Mouse (Mus musculus) midbrain, embryonic 15.5 days (tissue): ENCODE results near the gene Gm49361. TPM values are rescaled to one million over a fixed set of nuclear protein-coding genes. Genes with fewer than 3 reads are reported as not detected.
"Not testable (repeated sequence)": the region's sequence is repeated elsewhere in the genome, so short reads cannot be mapped to it uniquely, and the experiment has no call there.

Source experiments
- ATAC-seq: fragments of 200-750 bp; cut with Nextera tagmentation; replicated peaks from 2 replicates; pipeline ENCODE4 v1.8.0; 2017; ENCODE audit warnings: moderate TSS enrichment
- H3K27ac ChIP-seq: fragments of 300-500 bp; sonication (generic); 2 replicates; pipeline ENCODE4 v1.5.1; 2015; ENCODE audit warnings: mild to moderate bottlenecking, inconsistent platforms
- H3K27me3 ChIP-seq: fragments of 300-500 bp; sonication (generic); replicated peaks from 2 replicates; pipeline ENCODE4 v1.6.1; 2015; ENCODE audit warnings: inconsistent platforms
- H3K36me3 ChIP-seq: fragments of 300-500 bp; sonication (generic); replicated peaks from 2 replicates; pipeline ENCODE4 v1.6.1; 2015; ENCODE audit warnings: inconsistent platforms
- H3K4me1 ChIP-seq: fragments of 300-500 bp; sonication (generic); 2 replicates; pipeline ENCODE4 v1.6.1; 2015; ENCODE audit warnings: inconsistent platforms
- H3K4me2 ChIP-seq: fragments of 300-500 bp; sonication (generic); 2 replicates; pipeline ENCODE4 v1.6.1; 2015; ENCODE audit warnings: inconsistent platforms, mild to moderate bottlenecking, moderate library complexity
- H3K4me3 ChIP-seq: fragments of 300-500 bp; sonication (generic); 2 replicates; pipeline ENCODE4 v1.5.1; 2015; ENCODE audit warnings: mild to moderate bottlenecking, inconsistent platforms
- H3K9ac ChIP-seq: fragments of 300-500 bp; sonication (generic); 2 replicates; pipeline ENCODE4 v1.6.1; 2015; ENCODE audit warnings: mild to moderate bottlenecking, inconsistent platforms
- H3K9me3 ChIP-seq: fragments of 300-500 bp; sonication (generic); 2 replicates; pipeline ENCODE4 v1.6.1; 2016; ENCODE audit warnings: inconsistent platforms
- WGBS: fragments of 180-500 bp; shearing (Covaris S2); methylation state at CpG from one replicate; pipeline ENCODE4 v1.1.7; 2015; ENCODE audit warnings: mixed read lengths; 5-methylcytosine and 5-hydroxymethylcytosine counted together
- polyA plus RNA-seq: library from polyadenylated mRNA; unstranded; fragments of >200 nt; fragmentation: Nextera tagmentation; extraction: Ambion mirVana; gene quantifications from 2 replicates; pipeline ENCODE4 v1.2.1, GENCODE M21; 2015

Gm49361 gene
- polyA plus RNA-seq, 1 experiment from 2014 or later, result not detected

DNA sequence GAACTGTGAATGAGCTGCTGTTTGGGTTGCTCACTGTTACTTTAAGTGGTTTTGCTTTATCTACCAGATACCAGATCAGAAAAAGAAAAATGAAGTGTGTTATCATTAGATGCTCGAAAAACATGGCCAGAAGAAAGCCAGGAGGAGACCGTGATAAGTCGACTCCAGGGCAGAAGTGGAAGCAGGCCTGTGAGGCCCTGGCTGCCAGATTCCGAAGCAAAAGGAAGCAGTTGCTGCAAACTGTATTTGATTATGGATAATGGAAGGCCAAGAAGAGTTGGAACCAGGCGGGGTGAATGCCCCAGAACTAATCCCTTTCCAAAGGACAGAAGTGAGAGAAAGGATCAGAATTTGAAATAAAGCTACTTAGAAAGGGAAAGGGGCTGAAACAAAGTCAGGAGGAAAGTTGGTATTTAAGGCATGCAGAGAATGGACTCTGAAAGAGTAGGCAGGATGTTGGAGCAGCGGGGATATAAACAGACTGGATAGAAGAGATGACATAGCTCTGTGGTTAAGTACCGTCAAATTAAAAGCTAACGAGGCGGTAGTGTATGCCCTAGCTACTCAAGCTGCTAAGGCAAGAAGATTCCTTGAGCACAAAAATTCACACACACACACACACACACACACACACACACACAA lies 7.6 kb upstream of the Gm49361 start:
- WGBS, result 12% methylated on average over 9 of the region's 9 CpGs
- Histone ChIP-seq H3K27ac (no peak overlapping the region), H3K4me2 (no peak overlapping the region), H3K4me3 (no peak overlapping the region), H3K9ac (no peak overlapping the region), H3K4me1 (0 out of 2 replicates have a peak, but pooled peaks cover 4% of the 10 kb centered on the region), H3K27me3 (0 out of 2 replicates have a peak, but pooled peaks cover 4% of the 10 kb centered on the region), H3K36me3 (no peaks in the 10 kb centered on the region), H3K9me3 (no peaks in the 10 kb centered on the region)
- ATAC-seq, result no peak

DNA sequence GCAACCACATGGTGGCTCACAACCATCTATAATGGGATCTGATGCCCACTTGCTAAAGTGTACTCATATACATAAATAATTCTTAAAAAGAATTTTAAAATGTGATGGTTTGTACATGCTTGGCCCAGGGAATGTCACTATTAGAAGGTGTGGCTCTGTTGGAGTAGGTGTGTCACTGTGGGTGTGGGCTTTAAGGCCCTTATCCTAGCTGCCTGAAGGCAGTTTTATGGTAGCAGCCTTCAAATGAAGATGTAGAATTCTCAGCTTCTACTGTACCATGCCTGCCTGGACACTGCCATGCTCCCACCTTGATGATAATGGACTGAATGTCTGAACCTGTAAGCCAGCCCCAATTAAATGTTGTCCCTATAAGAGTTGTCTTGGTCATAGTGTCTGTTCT lies 5.1 kb upstream of the Gm49361 start:
- not testable (repeated sequence) for H3K36me3 ChIP-seq, H3K9ac ChIP-seq, H3K4me3 ChIP-seq, H3K9me3 ChIP-seq, ATAC-seq, H3K4me2 ChIP-seq, H3K4me1 ChIP-seq, H3K27ac ChIP-seq
- peaks cover 10% of the 10 kb centered on the region; the same call in 1 of the 2 replicates for H3K27me3 ChIP-seq

DNA sequence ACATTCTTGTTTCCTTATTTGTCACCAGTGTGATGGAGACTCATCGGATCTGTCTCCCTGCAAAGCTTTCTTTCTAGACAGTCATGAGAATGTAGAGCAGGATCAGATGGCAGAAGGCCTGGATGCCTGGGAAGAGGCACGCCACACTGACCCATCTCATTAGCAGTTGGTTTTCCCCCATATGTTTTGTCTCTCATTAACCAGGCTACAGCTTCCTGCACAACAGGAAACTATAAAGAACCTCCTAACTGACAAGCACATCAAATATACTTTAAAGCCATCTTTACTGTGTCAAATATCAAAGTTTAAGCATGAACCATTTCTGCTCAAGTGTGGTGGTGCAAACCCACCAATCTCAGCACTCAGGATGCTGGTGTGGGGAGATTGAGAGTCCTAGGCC lies 3.6 kb upstream of the Gm49361 start:
- Histone ChIP-seq H3K9me3 (no peaks in the 10 kb centered on the region), H3K4me2 (no peak overlapping the region), H3K4me3 (no peak overlapping the region), H3K27ac (no peak overlapping the region), H3K9ac (no peak overlapping the region), H3K27me3 (peaks cover 10% of the 10 kb centered on the region; the same call in 1 of the 2 replicates), H3K4me1 (peaks cover 18% of the 10 kb centered on the region), H3K36me3 (no peaks in the 10 kb centered on the region)
- 77% methylated on average over 2 of the region's 2 CpGs for WGBS
- no peak for ATAC-seq

DNA sequence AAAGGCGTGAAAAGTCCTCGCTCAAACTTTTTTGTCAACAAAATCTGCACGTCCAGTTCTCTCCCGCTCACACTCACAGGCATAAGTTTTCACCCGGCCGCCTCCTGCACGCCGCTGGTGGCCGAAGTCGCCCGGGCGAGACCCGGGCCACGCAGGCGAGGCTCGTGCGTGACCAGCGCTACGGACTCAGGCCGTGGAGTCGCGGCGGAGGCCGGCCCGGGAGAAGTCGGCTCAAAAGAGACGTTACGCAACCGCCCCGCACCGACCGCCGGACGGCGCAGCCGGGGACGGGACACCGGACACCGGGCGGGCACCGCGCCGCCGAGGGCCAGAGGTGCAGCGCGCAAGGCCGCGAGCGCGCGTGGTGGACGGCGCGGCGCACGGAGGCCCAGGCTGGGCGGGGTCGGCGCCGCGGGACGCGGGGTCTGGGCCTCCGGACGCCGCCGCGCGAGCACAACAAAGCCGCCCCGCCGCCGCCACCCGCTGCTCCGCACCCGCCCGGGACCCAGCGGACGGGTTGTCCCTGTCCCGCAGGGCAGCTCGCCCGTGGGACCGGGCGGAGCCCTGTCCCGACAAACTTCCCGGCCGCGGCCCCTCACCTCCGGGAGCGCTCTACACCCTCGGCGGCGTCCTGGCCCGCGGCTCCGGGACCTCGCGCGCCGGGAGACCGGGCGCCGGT lies 473 bp downstream of the Gm49361 start:
- WGBS, result under 1% methylated on average over 102 of the region's 103 CpGs
- Histone ChIP-seq H3K4me3 (peak overlapping the region; percentile 90), H3K4me1 (peaks cover 21% of the 10 kb centered on the region), H3K4me2 (peak overlapping the region; percentile 97), H3K27me3 (peaks cover 10% of the 10 kb centered on the region; the same call in 1 of the 2 replicates), H3K36me3 (no peaks in the 10 kb centered on the region), H3K27ac (peak overlapping the region; percentile 74), H3K9ac (peak overlapping the region; percentile 73), H3K9me3 (no peaks in the 10 kb centered on the region)
- ATAC-seq, result peak; percentile 75

DNA sequence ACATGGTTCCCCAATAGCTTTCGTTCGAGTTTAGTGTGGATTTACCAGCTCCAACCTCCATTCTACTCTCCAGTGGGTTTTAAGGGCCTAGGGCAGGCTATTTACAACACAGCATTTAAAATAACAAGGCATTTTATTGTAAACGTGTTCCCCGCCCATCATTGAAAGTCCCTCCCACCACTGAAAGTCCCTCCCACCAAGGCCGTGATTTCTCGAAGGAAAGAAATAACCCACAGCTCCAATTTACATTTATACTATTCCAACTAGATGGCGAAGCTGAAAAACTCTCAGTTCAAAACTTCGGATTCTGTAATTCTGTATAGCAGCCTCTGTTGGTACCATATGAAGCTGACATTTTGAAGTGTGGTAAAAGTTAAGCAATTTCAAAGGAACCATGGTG lies 1.4 kb downstream of the Gm49361 start:
- no peak overlapping the region for H3K27ac ChIP-seq
- H3K9ac ChIP-seq, result no peak overlapping the region
- 1% methylated on average over 8 of the region's 8 CpGs for WGBS

DNA sequence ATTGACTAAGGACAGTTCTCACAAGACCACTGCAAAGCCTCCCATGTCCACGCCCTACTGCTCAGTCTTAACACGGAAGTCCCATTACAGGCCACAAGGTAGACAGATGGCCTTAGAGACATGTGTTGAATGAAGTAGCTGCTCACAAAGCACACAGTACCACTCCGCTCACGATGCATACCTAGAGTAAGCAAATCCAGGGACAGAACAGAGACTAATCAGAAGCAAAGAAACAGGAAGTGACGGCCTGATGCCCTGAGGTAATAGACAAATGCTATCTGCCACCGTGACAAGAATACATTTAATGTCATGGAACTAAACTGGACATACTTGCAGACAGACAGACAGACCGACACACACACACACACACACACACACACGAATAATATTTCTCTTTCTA lies 5.3 kb downstream of the Gm49361 start:
- 82% methylated on average over 8 of the region's 8 CpGs for WGBS
- no peak overlapping the region for H3K27ac ChIP-seq
- H3K4me2 ChIP-seq, result no peak overlapping the region
- H3K4me1 ChIP-seq, result peaks cover 19% of the 10 kb centered on the region
- no peaks in the 10 kb centered on the region for H3K9me3 ChIP-seq
- no peak overlapping the region for H3K9ac ChIP-seq
- no peaks in the 10 kb centered on the region for H3K36me3 ChIP-seq
- H3K27me3 ChIP-seq, result no peaks in the 10 kb centered on the region
- H3K4me3 ChIP-seq, result no peak overlapping the region
- ATAC-seq, result no peak

More for the DNA sequence above, 1.4 kb downstream of the Gm49361 start:
- peak overlapping the region; percentile 97 for H3K4me2 ChIP-seq
- peaks cover 10% of the 10 kb centered on the region; the same call in 1 of the 2 replicates for H3K27me3 ChIP-seq
- no peaks in the 10 kb centered on the region for H3K9me3 ChIP-seq
- no peak for ATAC-seq
- H3K36me3 ChIP-seq, result no peaks in the 10 kb centered on the region
- H3K4me3 ChIP-seq, result peak overlapping the region; percentile 90
- H3K4me1 ChIP-seq, result peaks cover 21% of the 10 kb centered on the region

DNA sequence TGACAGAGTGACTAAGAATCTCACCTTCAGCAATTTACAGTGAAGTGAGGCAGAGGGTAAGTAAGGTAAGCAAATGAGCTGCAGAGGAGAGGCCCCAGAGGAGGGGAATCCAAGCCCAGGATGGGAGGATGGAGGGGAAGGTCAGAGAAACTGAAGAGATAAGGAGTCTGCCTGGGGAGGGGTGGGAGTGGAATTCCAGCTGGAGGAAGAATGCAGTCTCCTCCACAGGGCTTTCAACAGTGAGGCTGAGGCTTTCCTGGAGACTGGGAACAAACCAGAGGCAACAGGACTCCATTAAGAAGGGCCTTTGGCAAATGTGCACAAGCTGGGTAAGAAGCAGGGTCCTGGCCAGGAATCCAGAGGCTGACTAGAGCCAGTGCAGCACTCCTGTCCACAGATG lies 8.8 kb downstream of the Gm49361 start:
- Histone ChIP-seq H3K9me3 (no peaks in the 10 kb centered on the region), H3K36me3 (no peaks in the 10 kb centered on the region), H3K4me3 (no peak overlapping the region), H3K27me3 (no peaks in the 10 kb centered on the region), H3K27ac (no peak overlapping the region), H3K4me1 (peaks cover 3% of the 10 kb centered on the region; the same call in 1 of the 2 replicates), H3K4me2 (no peak overlapping the region), H3K9ac (no peak overlapping the region)
- no peak for ATAC-seq

DNA sequence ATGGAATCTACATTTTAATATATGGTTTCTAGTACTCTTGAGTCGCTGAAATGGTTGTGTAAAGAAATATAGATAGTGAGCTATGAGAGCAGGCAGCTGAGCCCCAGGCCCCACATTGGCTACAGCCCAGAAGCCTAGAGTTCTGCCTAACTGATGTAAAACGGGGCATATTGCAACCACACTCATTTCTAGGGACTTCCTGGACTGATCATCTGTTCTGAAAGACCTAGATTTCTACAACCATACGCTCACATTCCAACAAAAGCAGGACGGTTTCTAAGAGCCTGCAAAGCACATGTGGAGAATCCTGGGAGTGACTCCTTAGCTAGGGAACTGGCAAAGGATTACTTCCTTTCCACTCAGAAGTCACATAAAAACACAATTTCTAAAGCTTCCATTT lies 9.8 kb downstream of the Gm49361 start:
- H3K4me1 ChIP-seq, result peaks cover 7% of the 10 kb centered on the region; the same call in 1 of the 2 replicates
- no peak for ATAC-seq
- WGBS, result 74% methylated on average over 4 of the region's 4 CpGs

DNA sequence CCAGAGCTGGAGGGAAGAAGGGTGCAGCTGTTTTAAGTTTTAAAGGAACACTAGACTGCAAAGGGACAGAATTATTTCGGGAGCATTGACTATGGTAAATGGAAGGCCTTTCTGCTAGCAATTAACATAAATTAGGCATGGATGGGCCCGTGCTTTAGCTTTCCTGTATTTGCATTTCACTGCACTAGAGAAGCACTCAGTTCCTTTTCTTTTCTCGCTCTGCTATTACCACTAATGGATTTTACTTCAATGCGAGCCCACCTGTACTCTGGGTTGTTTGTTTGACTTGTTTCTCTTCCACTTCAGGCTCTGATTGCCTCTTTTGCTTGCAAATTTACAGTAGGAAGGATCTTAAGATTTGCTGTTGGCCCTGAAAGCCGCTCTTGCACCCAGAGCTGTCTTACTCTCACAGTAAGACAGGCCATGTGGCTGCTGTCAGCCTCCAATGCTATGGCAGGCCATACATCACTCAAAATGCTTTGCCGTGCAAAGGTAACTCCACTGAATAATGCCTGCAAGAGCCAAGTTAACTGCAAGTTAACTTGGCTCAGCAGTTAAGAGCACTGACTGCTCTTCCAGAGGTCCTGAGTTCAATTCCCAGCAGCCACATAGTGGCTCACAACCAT lies 13.1 kb downstream of the Gm49361 start:
- no peak for ATAC-seq
- no peak overlapping the region for H3K4me2 ChIP-seq
- no peak overlapping the region for H3K4me3 ChIP-seq
- H3K4me1 ChIP-seq, result peaks cover 20% of the 10 kb centered on the region
- 42% methylated on average over 6 of the region's 6 CpGs for WGBS
- no peaks in the 10 kb centered on the region for H3K27me3 ChIP-seq
- no peaks in the 10 kb centered on the region for H3K9me3 ChIP-seq
- no peak overlapping the region for H3K27ac ChIP-seq
- no peak overlapping the region for H3K9ac ChIP-seq
- no peaks in the 10 kb centered on the region for H3K36me3 ChIP-seq

More for the DNA sequence above, 9.8 kb downstream of the Gm49361 start:
- Histone ChIP-seq H3K4me3 (no peak overlapping the region), H3K9ac (no peak overlapping the region), H3K27me3 (no peaks in the 10 kb centered on the region), H3K4me2 (no peak overlapping the region), H3K36me3 (no peaks in the 10 kb centered on the region), H3K27ac (no peak overlapping the region), H3K9me3 (no peaks in the 10 kb centered on the region)

DNA sequence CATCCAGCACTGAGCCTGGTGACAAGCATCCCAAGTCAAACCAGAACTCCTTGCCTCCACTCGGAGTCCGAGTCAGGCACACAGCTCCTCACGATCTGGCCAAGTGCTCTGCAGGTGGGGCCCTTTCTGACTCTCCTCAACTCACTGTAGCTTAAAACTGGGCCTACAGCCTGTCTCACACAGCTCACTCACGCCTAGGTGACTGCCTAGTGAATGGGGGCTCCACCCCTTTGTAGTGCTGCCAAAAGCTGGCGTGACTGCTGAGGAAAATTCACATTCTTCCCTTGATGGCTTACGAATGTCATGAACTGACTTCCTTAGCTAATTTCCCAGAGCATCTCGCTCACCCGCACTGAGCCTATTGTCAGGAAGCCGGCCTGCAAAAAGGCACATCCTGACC lies 15.4 kb downstream of the Gm49361 start:
- WGBS, result 44% methylated on average over 9 of the region's 9 CpGs
- H3K36me3 ChIP-seq, result no peaks in the 10 kb centered on the region
- H3K27ac ChIP-seq, result peak overlapping the region; percentile 6; the same call in 1 of the 2 replicates
- H3K27me3 ChIP-seq, result no peaks in the 10 kb centered on the region
- H3K4me2 ChIP-seq, result no peak overlapping the region
- no peak overlapping the region for H3K9ac ChIP-seq
- H3K9me3 ChIP-seq, result no peaks in the 10 kb centered on the region
- H3K4me1 ChIP-seq, result peaks cover 17% of the 10 kb centered on the region
- H3K4me3 ChIP-seq, result no peak overlapping the region
- peak; percentile 48; the same call in 1 of the 2 replicates for ATAC-seq

DNA sequence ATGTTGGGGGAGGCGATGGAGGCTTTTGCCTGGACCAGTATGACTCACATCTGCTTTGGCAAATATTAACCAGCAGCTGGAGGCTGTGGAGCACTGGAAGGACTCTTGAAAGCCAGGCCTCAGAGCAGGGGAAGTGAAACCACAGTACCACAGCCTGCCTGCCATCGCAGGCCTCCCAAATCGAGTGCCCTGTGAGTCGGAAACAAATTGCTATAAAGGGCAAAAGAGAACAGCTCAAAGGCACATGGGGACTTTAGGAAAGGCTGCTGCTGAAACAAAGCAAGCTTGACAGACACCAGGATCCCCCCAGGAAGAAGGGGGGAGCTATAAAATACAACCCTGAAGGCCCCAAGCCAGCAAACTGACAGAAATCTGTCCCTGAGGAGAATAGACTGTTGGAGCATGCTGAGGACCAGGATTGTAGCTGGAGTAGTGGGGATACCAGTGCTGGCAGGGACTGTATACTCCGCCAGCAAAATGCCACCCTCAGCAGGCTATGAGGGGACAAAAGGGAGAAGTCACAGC lies 15.9 kb downstream of the Gm49361 start:
- H3K4me2 ChIP-seq, result no peak overlapping the region
- H3K36me3 ChIP-seq, result no peaks in the 10 kb centered on the region
- 0 out of 2 replicates have a peak overlapping the region, but pooled peaks have one; percentile 6 for H3K27ac ChIP-seq
- no peaks in the 10 kb centered on the region for H3K27me3 ChIP-seq
- no peak overlapping the region for H3K4me3 ChIP-seq
- WGBS, result 60% methylated on average over 5 of the region's 5 CpGs
- H3K4me1 ChIP-seq, result peaks cover 17% of the 10 kb centered on the region
- H3K9ac ChIP-seq, result no peak overlapping the region
- H3K9me3 ChIP-seq, result no peaks in the 10 kb centered on the region
- ATAC-seq, result peak; percentile 24; the same call in 1 of the 2 replicates

DNA sequence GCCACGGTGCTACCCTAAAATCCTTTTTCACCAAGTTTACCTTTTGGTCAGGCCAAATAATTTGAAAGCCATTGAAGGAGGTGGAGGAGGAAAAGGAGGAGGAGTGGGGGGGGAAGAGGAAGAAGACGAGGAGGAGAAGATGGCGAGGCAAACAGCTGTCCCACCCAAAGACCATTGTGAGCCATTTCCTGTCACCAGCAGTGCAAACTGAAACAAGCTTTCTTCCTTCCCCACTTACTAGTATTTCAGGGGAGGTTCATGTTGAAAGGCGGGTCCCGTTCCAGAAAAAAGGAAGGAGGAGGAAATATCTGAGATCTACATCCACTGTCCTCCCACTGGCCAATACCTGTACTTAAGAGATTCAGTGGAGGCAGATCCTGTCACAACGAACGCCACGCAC lies 16.5 kb downstream of the Gm49361 start:
- Histone ChIP-seq H3K36me3 (no peaks in the 10 kb centered on the region), H3K27ac (no peak overlapping the region), H3K4me1 (peaks cover 17% of the 10 kb centered on the region), H3K9me3 (no peaks in the 10 kb centered on the region), H3K9ac (no peak overlapping the region), H3K27me3 (no peaks in the 10 kb centered on the region), H3K4me2 (no peak overlapping the region), H3K4me3 (no peak overlapping the region)
- WGBS, result 90% methylated on average over 8 of the region's 8 CpGs
- ATAC-seq, result no peak
